In the genomic region with DNA sequence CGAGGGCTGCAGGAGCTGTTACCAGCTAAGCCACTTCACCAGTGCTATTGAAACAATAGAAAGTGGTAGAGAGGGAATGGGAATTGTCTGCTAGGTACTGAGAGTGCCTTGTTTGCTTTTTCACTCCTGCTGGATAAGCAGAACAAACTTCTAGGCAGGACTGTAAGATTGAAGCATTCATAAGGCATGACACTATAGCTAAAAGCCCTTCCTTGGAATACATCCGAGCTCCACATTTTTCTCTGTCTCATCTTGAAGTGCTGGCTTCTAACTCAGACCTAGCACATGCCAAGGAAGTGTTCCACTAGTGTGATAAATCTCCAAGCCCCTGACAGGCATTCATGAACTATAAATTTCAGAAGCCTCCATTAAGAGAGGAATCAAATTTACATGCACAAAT, we compare ENCODE assay signal across 13 mouse cellular contexts.
"Had no signal": no experiment of that assay in that cellular context is flagged by ENCODE, and none has a peak within 500 bp of the region (broad histone marks: within the 10 kb centered on the region; RNA-seq: fewer than 3 reads in every experiment).

No protein-coding gene starts in this region.

- ATAC-seq: intestine, postnatal 0 days; liver, embryonic 12.5 days; midbrain, embryonic 13.5 days had no signal

- H3K27ac ChIP-seq: limb, embryonic 15.5 days; liver, embryonic 12.5 days; lung, embryonic 15.5 days; midbrain, embryonic 13.5 days; neural tube, embryonic 15.5 days; stomach, postnatal 0 days had no signal

- H3K4me2 ChIP-seq: limb, embryonic 15.5 days; liver, embryonic 12.5 days; lung, embryonic 15.5 days; midbrain, embryonic 13.5 days; neural tube, embryonic 15.5 days had no signal

- H3K27me3 ChIP-seq: limb, embryonic 15.5 days; liver, embryonic 12.5 days; lung, embryonic 15.5 days had no signal

- H3K9me3 ChIP-seq: limb, embryonic 15.5 days; liver, embryonic 12.5 days; lung, embryonic 15.5 days; midbrain, embryonic 13.5 days; neural tube, embryonic 15.5 days had no signal

- H3K4me3 ChIP-seq: limb, embryonic 15.5 days; liver, embryonic 12.5 days; lung, embryonic 15.5 days; midbrain, embryonic 13.5 days; myocyte; neural tube, embryonic 15.5 days had no signal

- H3K36me3 ChIP-seq: limb, embryonic 15.5 days; liver, embryonic 12.5 days; lung, embryonic 15.5 days; midbrain, embryonic 13.5 days; neural tube, embryonic 15.5 days had no signal

- DNase-seq: layer of hippocampus, adult 9-11 months; layer of hippocampus, postnatal 36 days; right cerebral cortex, adult 18-20 months; right cerebral cortex, postnatal 25 days; thymus, postnatal 14 days had no signal

- H3K9ac ChIP-seq: limb, embryonic 15.5 days; liver, embryonic 12.5 days; lung, embryonic 15.5 days; midbrain, embryonic 13.5 days; neural tube, embryonic 15.5 days had no signal
